Mouse (Mus musculus): Measurements from ENCODE around the gene Hoxc11. TPM values are rescaled to one million over a fixed set of nuclear protein-coding genes. Genes with fewer than 3 reads are reported as not detected.

Hoxc11 gene
- total RNA-seq, 2 experiments from 2014 or later: not detected

GRCm38 (mm10) chr15:102934897-102935296, 19.3 kb upstream of the Hoxc11 start:
- ATAC-seq (replicated peaks; ENCODE audit: low FRiP score, poor library complexity, severe bottlenecking): no peak

- no peak for ATAC-seq (replicated peaks; ENCODE audit: low FRiP score, poor library complexity, severe bottlenecking)
Observed at GRCm38 (mm10) chr15:102936279-102936972, 17.8 kb upstream of the Hoxc11 start, which contains the start of gene Hoxc12. Gene Hoxc12, plus strand, starts transcription at chr15:102936757.

GRCm38 (mm10) chr15:102937036-102937666, 17.1 kb upstream of the Hoxc11 start:
- ATAC-seq (replicated peaks; ENCODE audit: low FRiP score, poor library complexity, severe bottlenecking): no peak

- 0 out of 2 replicates have a peak, but pooled peaks have one; percentile 30 for ATAC-seq (replicated peaks; ENCODE audit: low FRiP score, poor library complexity, severe bottlenecking)
Observed at GRCm38 (mm10) chr15:102939256-102940155, 14.7 kb upstream of the Hoxc11 start.

- no peak for ATAC-seq (replicated peaks; ENCODE audit: low FRiP score, poor library complexity, severe bottlenecking)
Observed at GRCm38 (mm10) chr15:102942739-102943467, 11.3 kb upstream of the Hoxc11 start.

GRCm38 (mm10) chr15:102943468-102943813, 10.8 kb upstream of the Hoxc11 start:
- ATAC-seq (replicated peaks; ENCODE audit: low FRiP score, poor library complexity, severe bottlenecking): no peak

GRCm38 (mm10) chr15:102945185-102946077, 8.8 kb upstream of the Hoxc11 start:
- ATAC-seq (replicated peaks; ENCODE audit: low FRiP score, poor library complexity, severe bottlenecking): no peak

GRCm38 (mm10) chr15:102947276-102947675, 7.0 kb upstream of the Hoxc11 start:
- ATAC-seq (replicated peaks; ENCODE audit: low FRiP score, poor library complexity, severe bottlenecking): no peak

- ATAC-seq (replicated peaks; ENCODE audit: low FRiP score, poor library complexity, severe bottlenecking): no peak
Observed at GRCm38 (mm10) chr15:102948842-102949241, 5.4 kb upstream of the Hoxc11 start.

GRCm38 (mm10) chr15:102949696-102950095, 4.5 kb upstream of the Hoxc11 start:
- ATAC-seq (replicated peaks; ENCODE audit: low FRiP score, poor library complexity, severe bottlenecking): no peak

- no peak for ATAC-seq (replicated peaks; ENCODE audit: low FRiP score, poor library complexity, severe bottlenecking)
Observed at GRCm38 (mm10) chr15:102950877-102951276, 3.4 kb upstream of the Hoxc11 start.

GRCm38 (mm10) chr15:102953561-102953960, 666 bp upstream of the Hoxc11 start:
- ATAC-seq (replicated peaks; ENCODE audit: low FRiP score, poor library complexity, severe bottlenecking): no peak

GRCm38 (mm10) chr15:102955007-102955382, 768 bp downstream of the Hoxc11 start:
- ATAC-seq (replicated peaks; ENCODE audit: low FRiP score, poor library complexity, severe bottlenecking): no peak

- ATAC-seq (replicated peaks; ENCODE audit: low FRiP score, poor library complexity, severe bottlenecking): no peak
Observed at GRCm38 (mm10) chr15:102955833-102956640, 1.8 kb downstream of the Hoxc11 start.

- ATAC-seq (replicated peaks; ENCODE audit: low FRiP score, poor library complexity, severe bottlenecking): no peak
Observed at GRCm38 (mm10) chr15:102956906-102957305, 2.7 kb downstream of the Hoxc11 start.

GRCm38 (mm10) chr15:102959663-102960191, 5.5 kb downstream of the Hoxc11 start:
- ATAC-seq (replicated peaks; ENCODE audit: low FRiP score, poor library complexity, severe bottlenecking): no peak

- no peak for ATAC-seq (replicated peaks; ENCODE audit: low FRiP score, poor library complexity, severe bottlenecking)
Observed at GRCm38 (mm10) chr15:102961728-102962127, 7.5 kb downstream of the Hoxc11 start.

GRCm38 (mm10) chr15:102962492-102962891, 8.3 kb downstream of the Hoxc11 start:
- ATAC-seq (replicated peaks; ENCODE audit: low FRiP score, poor library complexity, severe bottlenecking): no peak

Measured in erythroid progenitor cell, adult 5-6 weeks (primary cell).